In genomic region chr10:75694567-75694966, GRCm38 (mm10) we compare ENCODE assay signal across 16 mouse cellular contexts. TPM values are rescaled to one million over a fixed set of nuclear protein-coding genes. Genes with fewer than 3 reads are reported as not detected.
DNase-seq lines count a peak whose midpoint lies in the region; ATAC-seq lines count a peak whose summit lies in the region.
"Had no signal": no experiment of that assay in that cellular context is flagged by ENCODE, and none has a peak within 500 bp of the region (broad histone marks: within the 10 kb centered on the region; RNA-seq: fewer than 3 reads in every experiment).

No protein-coding gene starts in this region.

- peaks cover 60% of the 10 kb centered on the region for H3K36me3 ChIP-seq in kidney, embryonic 14.5 days (ENCODE audit: control insufficient read depth, insufficient read depth, low read length)
- peaks cover 90% of the 10 kb centered on the region for H3K36me3 ChIP-seq in liver, embryonic 13.5 days
- H3K36me3 ChIP-seq in liver, embryonic 11.5 days (ENCODE audit: control insufficient read depth, insufficient read depth, low read length): peaks cover 38% of the 10 kb centered on the region

- no peaks in the 10 kb centered on the region for H3K9me3 ChIP-seq in kidney, embryonic 14.5 days (ENCODE audit: control insufficient read depth, low read length)
- no peaks in the 10 kb centered on the region for H3K9me3 ChIP-seq in liver, embryonic 13.5 days (replicated peaks)
- H3K9me3 ChIP-seq in liver, embryonic 11.5 days (ENCODE audit: control insufficient read depth, low read length): no peaks in the 10 kb centered on the region
- H3K9me3 ChIP-seq: embryonic facial prominence, embryonic 10.5 days; forebrain, embryonic 13.5 days; hindbrain, embryonic 15.5 days had no signal

- H3K4me2 ChIP-seq in kidney, embryonic 14.5 days (replicated peaks; ENCODE audit: low read depth, low read length): no peak overlapping the region
- no peak overlapping the region for H3K4me2 ChIP-seq in liver, embryonic 13.5 days
- no peak overlapping the region for H3K4me2 ChIP-seq in liver, embryonic 11.5 days
- H3K4me2 ChIP-seq: forebrain, embryonic 13.5 days; hindbrain, embryonic 15.5 days had no signal

- ATAC-seq in kidney, embryonic 14.5 days (ENCODE audit: low FRiP score, low TSS enrichment): no peak
- no peak for ATAC-seq in liver, embryonic 13.5 days (ENCODE audit: low read depth)
- ATAC-seq in liver, embryonic 11.5 days (replicated peaks; ENCODE audit: low FRiP score): no peak
- ATAC-seq: activated CD4-positive, CD25-positive, alpha-beta regulatory T cell, adult 4 months; forebrain, embryonic 13.5 days; forebrain, postnatal 0 days; Patski had no signal

- peak; percentile 45 to 52 for DNase-seq in cerebellum, postnatal 25 days
- DNase-seq in cerebellum, adult 9-11 months: no peak
- no peak for DNase-seq in kidney, postnatal 10 days
- DNase-seq in liver, embryonic 13.5 days: no peak
- no peak for DNase-seq in liver, embryonic 11.5 days (ENCODE audit: low spot score)
- DNase-seq: adrenal gland, postnatal 14 days; forebrain, postnatal 0 days; gastrocnemius, postnatal 36 days; heart, adult 11 months had no signal

- H3K27ac ChIP-seq in kidney, embryonic 14.5 days (ENCODE audit: low read depth, low read length): 0 out of 2 replicates have a peak overlapping the region, but pooled peaks have one; percentile 37
- peak overlapping the region; percentile 44 for H3K27ac ChIP-seq in liver, embryonic 13.5 days
- no peak overlapping the region for H3K27ac ChIP-seq in liver, embryonic 11.5 days (ENCODE audit: low read depth, low read length)
- H3K27ac ChIP-seq: embryonic facial prominence, embryonic 10.5 days; forebrain, embryonic 13.5 days; hindbrain, embryonic 15.5 days had no signal

- H3K9ac ChIP-seq in kidney, embryonic 14.5 days (ENCODE audit: low read depth, low read length): no peak overlapping the region
- 0 out of 2 replicates have a peak overlapping the region, but pooled peaks have one; percentile 23 for H3K9ac ChIP-seq in liver, embryonic 13.5 days
- H3K9ac ChIP-seq in liver, embryonic 11.5 days (ENCODE audit: low read depth, low read length): no peak overlapping the region
- H3K9ac ChIP-seq: forebrain, embryonic 13.5 days; forebrain, postnatal 0 days; hindbrain, embryonic 15.5 days had no signal

- WGBS in kidney, embryonic 14.5 days: 83% methylated on average over 9 of the region's 9 CpGs
- whole genome bisulfite sequencing in liver, embryonic 13.5 days (ENCODE audit: insufficient replicate concordance): 91% methylated on average over 9 of the region's 9 CpGs
- WGBS in liver, embryonic 11.5 days: 91% methylated on average over 9 of the region's 9 CpGs

- H3K27me3 ChIP-seq in kidney, embryonic 14.5 days (ENCODE audit: control insufficient read depth, insufficient read depth, low read length): no peaks in the 10 kb centered on the region
- no peaks in the 10 kb centered on the region for H3K27me3 ChIP-seq in liver, embryonic 13.5 days
- no peaks in the 10 kb centered on the region for H3K27me3 ChIP-seq in liver, embryonic 11.5 days (replicated peaks; ENCODE audit: control insufficient read depth, insufficient read depth, low read length)
- H3K27me3 ChIP-seq: CH12.LX; forebrain, embryonic 13.5 days; hindbrain, embryonic 15.5 days; Patski had no signal

- H3K4me3 ChIP-seq in kidney, embryonic 14.5 days (ENCODE audit: low read length): no peak overlapping the region
- H3K4me3 ChIP-seq in liver, embryonic 13.5 days (replicated peaks): no peak overlapping the region
- no peak overlapping the region for H3K4me3 ChIP-seq in liver, embryonic 11.5 days (ENCODE audit: low read depth, low read length)
- H3K4me3 ChIP-seq: embryonic facial prominence, embryonic 10.5 days; forebrain, embryonic 13.5 days; hindbrain, embryonic 15.5 days had no signal

- peaks cover 15% of the 10 kb centered on the region for H3K4me1 ChIP-seq in kidney, embryonic 14.5 days (ENCODE audit: control insufficient read depth, insufficient read depth, low read length)
- peaks cover 64% of the 10 kb centered on the region for H3K4me1 ChIP-seq in liver, embryonic 13.5 days (replicated peaks)
- peaks cover 38% of the 10 kb centered on the region for H3K4me1 ChIP-seq in liver, embryonic 11.5 days (replicated peaks; ENCODE audit: control insufficient read depth, insufficient read depth, low read length)
- H3K4me1 ChIP-seq: embryonic facial prominence, embryonic 10.5 days; forebrain, embryonic 13.5 days; hindbrain, embryonic 15.5 days had no signal

RNA-seq across cellular contexts. Expression of gene Susd2, which starts 50.8 kb away (rescaled TPM):
- polyA plus RNA-seq in kidney, embryonic 14.5 days (2014; fragmentation: Nextera tagmentation; extraction: Ambion mirVana): 4.2 and 9.2 TPM in 2 replicates
- 1.0 and 1.4 TPM in 2 replicates for polyA plus RNA-seq in liver, embryonic 13.5 days (2015; fragmentation: Nextera tagmentation; extraction: Ambion mirVana)
- polyA plus RNA-seq in liver, embryonic 11.5 days (2014; fragmentation: Nextera tagmentation; extraction: Ambion mirVana): 0.91 and 1.5 TPM in 2 replicates

Comparison
In these comparisons a context has a peak if more than half of its experiments do, and no peak if none do; other contexts are left out.
1. DNase-seq: peak in cerebellum, postnatal 25 days (2 of 2); none in cerebellum, adult 9-11 months (single experiment), kidney, postnatal 10 days (single experiment), liver, embryonic 13.5 days (single experiment) and liver, embryonic 11.5 days (single experiment).